ENCODE assay signal across 8 mouse cellular contexts in genomic region chr11:102294887-102295597, GRCm38 (mm10). TPM values are rescaled to one million over a fixed set of nuclear protein-coding genes. Genes with fewer than 3 reads are reported as not detected.
A peak's percentile ranks its signal among the peaks of the same experiment; 100 is the strongest.
DNase-seq lines count a peak whose midpoint lies in the region; ATAC-seq and TF ChIP-seq lines count a peak whose summit lies in the region.

No protein-coding gene starts in this region.

- no peaks in the 10 kb centered on the region for H3K27me3 ChIP-seq in forebrain, embryonic 16.5 days (replicated peaks; ENCODE audit: control insufficient read depth, insufficient read depth, low read length)
- no peaks in the 10 kb centered on the region for H3K27me3 ChIP-seq in limb, embryonic 11.5 days (ENCODE audit: control insufficient read depth, insufficient read depth, low read length)
- H3K27me3 ChIP-seq in midbrain, embryonic 10.5 days (ENCODE audit: low read depth, poor library complexity, severe bottlenecking): no peaks in the 10 kb centered on the region
- no peaks in the 10 kb centered on the region for H3K27me3 ChIP-seq in stomach, postnatal 0 days (ENCODE audit: control insufficient read depth, insufficient read depth, low read length)

- H3K27ac ChIP-seq in forebrain, embryonic 16.5 days (ENCODE audit: low read length): peak overlapping the region; percentile 98
- H3K27ac ChIP-seq in limb, embryonic 11.5 days (replicated peaks; ENCODE audit: low read depth, low read length): peak overlapping the region; percentile 99; the same call in 1 of the 2 replicates
- peak overlapping the region; percentile 98 for H3K27ac ChIP-seq in midbrain, embryonic 10.5 days (replicated peaks)
- peak overlapping the region; percentile 99 for H3K27ac ChIP-seq in stomach, postnatal 0 days (replicated peaks)

- no peaks in the 10 kb centered on the region for H3K9me3 ChIP-seq in forebrain, embryonic 16.5 days (ENCODE audit: control insufficient read depth, low read length)
- H3K9me3 ChIP-seq in limb, embryonic 11.5 days (ENCODE audit: control insufficient read depth, low read length): no peaks in the 10 kb centered on the region
- H3K9me3 ChIP-seq in midbrain, embryonic 10.5 days (replicated peaks): no peaks in the 10 kb centered on the region
- no peaks in the 10 kb centered on the region for H3K9me3 ChIP-seq in stomach, postnatal 0 days (ENCODE audit: control insufficient read depth, low read length)

- H3K4me2 ChIP-seq in forebrain, embryonic 16.5 days (ENCODE audit: low read length): peak overlapping the region; percentile 93
- H3K4me2 ChIP-seq in limb, embryonic 11.5 days (ENCODE audit: low read depth, severe bottlenecking): peak overlapping the region; percentile 79
- peak overlapping the region; percentile 79 for H3K4me2 ChIP-seq in stomach, postnatal 0 days (replicated peaks; ENCODE audit: low read depth)

- H3K36me3 ChIP-seq in forebrain, embryonic 16.5 days (ENCODE audit: control insufficient read depth, insufficient read depth): peaks cover 18% of the 10 kb centered on the region
- H3K36me3 ChIP-seq in limb, embryonic 11.5 days (ENCODE audit: control insufficient read depth, insufficient read depth, low read length): peaks cover 26% of the 10 kb centered on the region
- peaks cover 46% of the 10 kb centered on the region for H3K36me3 ChIP-seq in midbrain, embryonic 10.5 days
- H3K36me3 ChIP-seq in stomach, postnatal 0 days (ENCODE audit: control insufficient read depth, insufficient read depth, low read length): peaks cover 20% of the 10 kb centered on the region

- WGBS in forebrain, embryonic 16.5 days: 46% methylated on average over 12 of the region's 12 CpGs
- WGBS in limb, embryonic 11.5 days: 78% methylated on average over 12 of the region's 12 CpGs
- 82% methylated on average over 12 of the region's 12 CpGs for WGBS in midbrain, embryonic 10.5 days
- WGBS in stomach, postnatal 0 days: 44% methylated on average over 12 of the region's 12 CpGs

- no peak for TF ChIP-seq EP300 in stomach, postnatal 0 days (optimal IDR thresholded peaks at IDR 0.05)

- TF ChIP-seq CTCF in stomach, postnatal 0 days (IDR thresholded peaks at IDR 0.05; ENCODE audit: low read depth): peak; percentile 47

- DNase-seq in heart, adult 11 months: peak; percentile 96
- no peak for DNase-seq in heart, adult 8-10 months (ENCODE audit: low spot score)
- peak; percentile 72 for DNase-seq in NIH3T3 (ENCODE audit: low read depth)
- DNase-seq in limb, embryonic 11.5 days (ENCODE audit: low spot score): no peak
- DNase-seq in midbrain, embryonic 10.5 days (ENCODE audit: low spot score): no peak
- DNase-seq in stomach, postnatal 0 days (ENCODE audit: low spot score): no peak
- no peak for DNase-seq in urinary bladder, adult 2 months (ENCODE audit: low spot score)

- 0 out of 2 replicates have a peak, but pooled peaks have one; percentile 0 for ATAC-seq in forebrain, embryonic 16.5 days
- ATAC-seq in limb, embryonic 11.5 days (ENCODE audit: insufficient number of reproducible peaks, low FRiP score, low TSS enrichment, low read depth): no peak
- no peak; the same call in 1 of the 2 replicates for ATAC-seq in stomach, postnatal 0 days (ENCODE audit: low FRiP score, low TSS enrichment)

- H3K4me1 ChIP-seq in forebrain, embryonic 16.5 days (replicated peaks; ENCODE audit: control insufficient read depth, insufficient read depth, low read length): peaks cover 21% of the 10 kb centered on the region
- H3K4me1 ChIP-seq in limb, embryonic 11.5 days (ENCODE audit: control insufficient read depth, insufficient read depth, low read length): peaks cover 7% of the 10 kb centered on the region
- H3K4me1 ChIP-seq in midbrain, embryonic 10.5 days: peaks cover 35% of the 10 kb centered on the region
- H3K4me1 ChIP-seq in stomach, postnatal 0 days (replicated peaks; ENCODE audit: control insufficient read depth, insufficient read depth): peaks cover 6% of the 10 kb centered on the region; the same call in 1 of the 2 replicates

- peak overlapping the region; percentile 78 for H3K4me3 ChIP-seq in forebrain, embryonic 16.5 days (replicated peaks; ENCODE audit: low read length)
- peak overlapping the region; percentile 90 for H3K4me3 ChIP-seq in limb, embryonic 11.5 days (ENCODE audit: low read depth, low read length)
- peak overlapping the region; percentile 94 for H3K4me3 ChIP-seq in midbrain, embryonic 10.5 days
- H3K4me3 ChIP-seq in stomach, postnatal 0 days (ENCODE audit: low read depth, low read length): peak overlapping the region; percentile 84

- H3K9ac ChIP-seq in forebrain, embryonic 16.5 days (replicated peaks; ENCODE audit: low read depth, low read length): peak overlapping the region; percentile 92
- H3K9ac ChIP-seq in limb, embryonic 11.5 days (ENCODE audit: low read length): peak overlapping the region; percentile 89
- H3K9ac ChIP-seq in stomach, postnatal 0 days (ENCODE audit: low read length): peak overlapping the region; percentile 94

RNA-seq across cellular contexts. Expression of gene Atxn7l3, which starts 1.4 kb away (rescaled TPM):
- 10 to 100 TPM; 17.7 to 21.1 (median 20.1) TPM for total RNA-seq in heart, adult 8-10 months (2022)
- 28.5 and 29.5 TPM in 2 replicates for polyA plus RNA-seq in forebrain, embryonic 16.5 days (2015; fragmentation: Nextera tagmentation; extraction: Ambion mirVana)
- 20.0 and 22.1 TPM in 2 replicates for polyA plus RNA-seq in limb, embryonic 11.5 days (2014; fragmentation: Nextera tagmentation; extraction: Ambion mirVana)
- 13.9 and 16.5 TPM in 2 replicates for polyA plus RNA-seq in midbrain, embryonic 10.5 days (2016; fragmentation: Nextera tagmentation; extraction: Ambion mirVana)
- 6.9 and 7.3 TPM in 2 replicates for polyA plus RNA-seq in stomach, postnatal 0 days (2015; fragmentation: Nextera tagmentation; extraction: Ambion mirVana)
- 36.5 and 38.6 TPM in 2 replicates for polyA plus RNA-seq in urinary bladder, adult 2 months (2012; rRNA removed)

RNA-seq across cellular contexts. Expression of gene Tmub2, which starts 10.3 kb away (rescaled TPM):
- 10 to 100 TPM; 27.0 to 28.1 (median 27.6) TPM for total RNA-seq in heart, adult 8-10 months (2022)
- 75.8 and 78.7 TPM in 2 replicates for polyA plus RNA-seq in forebrain, embryonic 16.5 days (2015; fragmentation: Nextera tagmentation; extraction: Ambion mirVana)
- polyA plus RNA-seq in limb, embryonic 11.5 days (2014; fragmentation: Nextera tagmentation; extraction: Ambion mirVana): 46.7 and 51.5 TPM in 2 replicates
- 51.3 and 60.5 TPM in 2 replicates for polyA plus RNA-seq in midbrain, embryonic 10.5 days (2016; fragmentation: Nextera tagmentation; extraction: Ambion mirVana)
- polyA plus RNA-seq in stomach, postnatal 0 days (2015; fragmentation: Nextera tagmentation; extraction: Ambion mirVana): 30.3 and 31.3 TPM in 2 replicates
- 50.8 and 57.6 TPM in 2 replicates for polyA plus RNA-seq in urinary bladder, adult 2 months (2012; rRNA removed)

RNA-seq across cellular contexts. Expression of gene Ubtf, which starts 24.5 kb away (rescaled TPM):
- total RNA-seq in heart, adult 8-10 months (2022): 10 to 100 TPM; 48.6 to 59.7 (median 52.1) TPM
- polyA plus RNA-seq in forebrain, embryonic 16.5 days (2015; fragmentation: Nextera tagmentation; extraction: Ambion mirVana): 99.1 and 116 TPM in 2 replicates
- 87.0 and 91.4 TPM in 2 replicates for polyA plus RNA-seq in limb, embryonic 11.5 days (2014; fragmentation: Nextera tagmentation; extraction: Ambion mirVana)
- 89.6 and 90.3 TPM in 2 replicates for polyA plus RNA-seq in midbrain, embryonic 10.5 days (2016; fragmentation: Nextera tagmentation; extraction: Ambion mirVana)
- polyA plus RNA-seq in stomach, postnatal 0 days (2015; fragmentation: Nextera tagmentation; extraction: Ambion mirVana): 46.6 and 46.7 TPM in 2 replicates
- 45.7 and 61.5 TPM in 2 replicates for polyA plus RNA-seq in urinary bladder, adult 2 months (2012; rRNA removed)

RNA-seq across cellular contexts. Expression of gene Asb16, which starts 26.5 kb away (rescaled TPM):
- total RNA-seq in heart, adult 8-10 months (2022): 1 to 10 TPM; 1.3 to 1.6 (median 1.5) TPM
- not detected in 2 replicates for polyA plus RNA-seq in forebrain, embryonic 16.5 days (2015; fragmentation: Nextera tagmentation; extraction: Ambion mirVana)
- polyA plus RNA-seq in limb, embryonic 11.5 days (2014; fragmentation: Nextera tagmentation; extraction: Ambion mirVana): 0.13 and 0.33 TPM in 2 replicates
- 0.05 TPM in 1 of 2 replicates, not detected in the other for polyA plus RNA-seq in midbrain, embryonic 10.5 days (2016; fragmentation: Nextera tagmentation; extraction: Ambion mirVana)
- polyA plus RNA-seq in stomach, postnatal 0 days (2015; fragmentation: Nextera tagmentation; extraction: Ambion mirVana): 0.04 TPM in 1 of 2 replicates, not detected in the other
- polyA plus RNA-seq in urinary bladder, adult 2 months (2012; rRNA removed): 0.63 and 0.65 TPM in 2 replicates

RNA-seq across cellular contexts. Expression of gene BC030867, which starts 46.4 kb away (rescaled TPM):
- under 1 TPM; 0.12 to 0.23 (median 0.18) TPM for total RNA-seq in heart, adult 8-10 months (2022)
- polyA plus RNA-seq in forebrain, embryonic 16.5 days (2015; fragmentation: Nextera tagmentation; extraction: Ambion mirVana): 5.4 and 5.5 TPM in 2 replicates
- 26.9 and 27.8 TPM in 2 replicates for polyA plus RNA-seq in limb, embryonic 11.5 days (2014; fragmentation: Nextera tagmentation; extraction: Ambion mirVana)
- polyA plus RNA-seq in midbrain, embryonic 10.5 days (2016; fragmentation: Nextera tagmentation; extraction: Ambion mirVana): 25.8 and 27.3 TPM in 2 replicates
- 2.2 and 2.7 TPM in 2 replicates for polyA plus RNA-seq in stomach, postnatal 0 days (2015; fragmentation: Nextera tagmentation; extraction: Ambion mirVana)
- 0.41 TPM in 2 replicates for polyA plus RNA-seq in urinary bladder, adult 2 months (2012; rRNA removed)

Comparison
In these comparisons a context has a peak if more than half of its experiments do, and no peak if none do; other contexts are left out.
1. DNase-seq: peak in heart, adult 11 months (single experiment) and NIH3T3 (single experiment); none in heart, adult 8-10 months (single experiment), limb, embryonic 11.5 days (single experiment), midbrain, embryonic 10.5 days (single experiment), stomach, postnatal 0 days (single experiment) and urinary bladder, adult 2 months (single experiment).
2. Peak in every context shown above with its lines, with median percentiles within 50 percentile points of each other: H3K27ac ChIP-seq, H3K4me2 ChIP-seq, H3K4me3 ChIP-seq and H3K9ac ChIP-seq.